In genomic region chr4:73788076-73788730, GRCm38 (mm10) we compare ENCODE assay signal across 28 mouse cellular contexts. TPM values are rescaled to one million over a fixed set of nuclear protein-coding genes. Genes with fewer than 3 reads are reported as not detected.
DNase-seq lines count a peak whose midpoint lies in the region; ATAC-seq lines count a peak whose summit lies in the region.
"Had no signal": no experiment of that assay in that cellular context is flagged by ENCODE, and none has a peak within 500 bp of the region (broad histone marks: within the 10 kb centered on the region; RNA-seq: fewer than 3 reads in every experiment).

No protein-coding gene starts in this region.

- no peak overlapping the region for H3K4me3 ChIP-seq in intestine, embryonic 16.5 days (ENCODE audit: low read length)
- H3K4me3 ChIP-seq in intestine, embryonic 15.5 days (replicated peaks), result no peak overlapping the region
- H3K4me3 ChIP-seq: erythroblast, embryonic 14.5 days; hindbrain, embryonic 12.5 days; left cerebral cortex, adult 2 months; megakaryocyte, embryonic 14.5 days; midbrain, embryonic 15.5 days; neural tube, embryonic 15.5 days had no signal

- H3K27me3 ChIP-seq in intestine, embryonic 16.5 days (replicated peaks; ENCODE audit: control insufficient read depth, insufficient read depth, low read length), result peaks cover 6% of the 10 kb centered on the region
- 0 out of 2 replicates have a peak, but pooled peaks cover 3% of the 10 kb centered on the region for H3K27me3 ChIP-seq in intestine, embryonic 15.5 days (replicated peaks)

- DNase-seq in embryo, embryonic 10.5 days (ENCODE audit: low spot score), result peak; percentile 29
- DNase-seq in embryo, embryonic 9.5 days (ENCODE audit: extremely low spot score), result no peak
- peak; percentile 7 for DNase-seq in A20 (ENCODE audit: low read depth, low spot score)
- DNase-seq in retina, postnatal 1 day, result no peak
- DNase-seq: adrenal gland, postnatal 25 days; cerebellum, adult 11-12 months; cerebellum, postnatal 36 days; gastrocnemius, postnatal 14 days; kidney, postnatal 4 days; layer of hippocampus, adult 9-11 months; left cerebral cortex, postnatal 4 days; liver; right cerebral cortex, postnatal 25 days; thymus, adult 18-20 months had no signal

- 0 out of 2 replicates have a peak, but pooled peaks have one; percentile 26 for ATAC-seq in intestine, embryonic 16.5 days
- ATAC-seq in intestine, embryonic 15.5 days, result no peak
- ATAC-seq in hematopoietic stem cell, adult 5-6 weeks (replicated peaks in 1 of 2; ENCODE audit: insufficient read depth in 1 of 2, low FRiP score in 2 of 2, low TSS enrichment in 1 of 2, low read depth in 1 of 2, poor library complexity in 2 of 2, severe bottlenecking in 2 of 2), result peak; percentile 7 to 37; a peak in 1 of 4 replicates
- no peak for ATAC-seq in megakaryocyte, adult 5-6 weeks (ENCODE audit: poor library complexity, severe bottlenecking)
- ATAC-seq: CD4-positive, CD25-positive, alpha-beta regulatory T cell, adult 4 months; forebrain, embryonic 14.5 days; inflammation-experienced regulatory T-cells, adult 6 months; midbrain, embryonic 15.5 days had no signal

- no peaks in the 10 kb centered on the region for H3K9me3 ChIP-seq in intestine, embryonic 16.5 days (ENCODE audit: control insufficient read depth, low read length)
- no peaks in the 10 kb centered on the region for H3K9me3 ChIP-seq in intestine, embryonic 15.5 days
- H3K9me3 ChIP-seq: hindbrain, embryonic 12.5 days; kidney, embryonic 15.5 days; midbrain, embryonic 15.5 days; neural tube, embryonic 15.5 days had no signal

- H3K4me2 ChIP-seq in intestine, embryonic 16.5 days (ENCODE audit: low read depth, low read length), result no peak overlapping the region
- H3K4me2 ChIP-seq in intestine, embryonic 15.5 days (replicated peaks), result no peak overlapping the region
- H3K4me2 ChIP-seq: hindbrain, embryonic 12.5 days; midbrain, embryonic 15.5 days; neural tube, embryonic 15.5 days had no signal

- WGBS in intestine, embryonic 16.5 days, result 82% methylated on average over 7 of the region's 7 CpGs
- 87% methylated on average over 7 of the region's 7 CpGs for WGBS in intestine, embryonic 15.5 days

- H3K4me1 ChIP-seq in intestine, embryonic 16.5 days (ENCODE audit: control insufficient read depth, insufficient read depth, low read length), result peaks cover 5% of the 10 kb centered on the region; the same call in 1 of the 2 replicates
- H3K4me1 ChIP-seq in intestine, embryonic 15.5 days (replicated peaks), result peaks cover 10% of the 10 kb centered on the region; the same call in 1 of the 2 replicates

- H3K27ac ChIP-seq in intestine, embryonic 16.5 days (ENCODE audit: low read length), result no peak overlapping the region
- H3K27ac ChIP-seq in intestine, embryonic 15.5 days, result no peak overlapping the region
- H3K27ac ChIP-seq: hindbrain, embryonic 12.5 days; kidney, embryonic 15.5 days; left cerebral cortex, adult 2 months; midbrain, embryonic 15.5 days; neural tube, embryonic 15.5 days had no signal

- no peaks in the 10 kb centered on the region for H3K36me3 ChIP-seq in intestine, embryonic 16.5 days (ENCODE audit: control insufficient read depth, insufficient read depth, low read length)
- H3K36me3 ChIP-seq in intestine, embryonic 15.5 days, result no peaks in the 10 kb centered on the region
- H3K36me3 ChIP-seq: hindbrain, embryonic 12.5 days; kidney, embryonic 15.5 days; midbrain, embryonic 15.5 days; neural tube, embryonic 15.5 days had no signal

- no peak overlapping the region for H3K9ac ChIP-seq in intestine, embryonic 16.5 days (ENCODE audit: low read depth, low read length)
- H3K9ac ChIP-seq in intestine, embryonic 15.5 days, result no peak overlapping the region
- H3K9ac ChIP-seq: hindbrain, embryonic 12.5 days; kidney, embryonic 15.5 days; midbrain, embryonic 15.5 days; neural tube, embryonic 15.5 days had no signal

RNA-seq across cellular contexts. Expression of gene Rasef, which starts 2.6 kb away (rescaled TPM):
- 4.1 and 4.5 TPM in 2 replicates for polyA plus RNA-seq in intestine, embryonic 16.5 days (2015; fragmentation: Nextera tagmentation; extraction: Ambion mirVana)
- polyA plus RNA-seq in intestine, embryonic 15.5 days (2015; fragmentation: Nextera tagmentation; extraction: Ambion mirVana), result 4.6 and 6.6 TPM in 2 replicates
- not detected in 2 replicates for total RNA-seq in hematopoietic stem cell, adult 5-6 weeks (2017)
- not detected in 2 replicates for total RNA-seq in megakaryocyte, adult 5-6 weeks (2015)
- not detected in 2 replicates for total RNA-seq in megakaryocyte, adult 5-6 weeks (2017)
- total RNA-seq: adrenal gland, postnatal 25 days had no signal
- polyA plus RNA-seq: CD4-positive, CD25-positive, alpha-beta regulatory T cell, adult 4 months; erythroblast, embryonic 14.5 days; inflammation-experienced regulatory T-cells, adult 6 months had no signal

Comparison
In these comparisons a context has a peak if more than half of its experiments do, and no peak if none do; other contexts are left out.
1. DNase-seq: peak in embryo, embryonic 10.5 days (single experiment) and A20 (single experiment); none in embryo, embryonic 9.5 days (single experiment) and retina, postnatal 1 day (single experiment).
2. ATAC-seq: peak in intestine, embryonic 16.5 days (single experiment) and hematopoietic stem cell, adult 5-6 weeks (2 of 2); none in intestine, embryonic 15.5 days (single experiment) and megakaryocyte, adult 5-6 weeks (single experiment).